Mouse (Mus musculus) left cerebral cortex, adult 18-20 months (tissue): ENCODE data around the gene Elmsan1. TPM values are rescaled to one million over a fixed set of nuclear protein-coding genes. Genes with fewer than 3 reads are reported as not detected.
A peak's percentile ranks its signal among the peaks of the same experiment; 100 is the strongest.

ENCODE experiments used
- DNase-seq, 2 experiments: peaks; one replicate each; pipeline ENCODE4 v3.0.0; 2021 to 2022; ENCODE audit warnings: low spot score in 2 of 2, mixed read lengths in 1 of 2
- total RNA-seq, 2 experiments: library from RNA; stranded (reverse); gene quantifications; 2 replicates each; pipeline ENCODE4 v1.2.3; 2021

The Elmsan1 gene
- total RNA-seq, 2 experiments from 2014 or later, result 18.2 to 19.8 TPM

- no peak for DNase-seq
These were observed 1.6 kb downstream of the Elmsan1 start for GRCm38 (mm10) chr12:84217111-84217507.

DNA sequence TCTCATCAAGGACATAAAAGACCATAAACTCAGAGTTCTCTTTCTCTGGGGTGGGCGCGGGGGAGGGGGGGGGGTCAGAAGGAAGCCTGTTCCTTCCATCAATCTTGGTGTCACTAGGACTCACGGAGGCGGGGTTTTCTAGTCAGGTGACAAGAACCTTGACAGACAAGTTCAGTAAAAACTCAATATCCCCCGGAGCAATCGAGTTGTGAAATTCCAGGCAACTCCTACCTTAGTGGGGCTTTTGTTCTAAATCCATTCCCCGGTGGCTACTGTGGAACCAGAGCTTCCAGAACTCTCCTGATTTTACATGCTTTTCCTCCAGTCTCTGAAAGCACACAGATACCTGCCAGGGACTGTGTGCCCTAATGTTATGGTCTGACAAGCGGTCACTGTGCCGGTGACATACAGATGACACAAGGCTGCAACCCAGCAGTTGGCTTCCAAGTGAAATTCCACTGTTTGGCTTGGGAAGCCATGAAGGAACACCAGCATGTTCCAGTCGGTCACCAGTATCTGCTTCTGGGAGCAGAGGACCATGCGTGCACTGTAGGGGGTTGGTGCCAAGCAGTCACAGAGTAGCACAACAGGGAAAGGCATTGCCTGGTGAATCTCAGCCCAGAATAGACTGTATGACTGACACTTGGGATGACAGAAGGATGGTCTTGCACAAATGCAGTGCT is 2.8 kb downstream of the Elmsan1 start:
- DNase-seq, result no peak

DNA sequence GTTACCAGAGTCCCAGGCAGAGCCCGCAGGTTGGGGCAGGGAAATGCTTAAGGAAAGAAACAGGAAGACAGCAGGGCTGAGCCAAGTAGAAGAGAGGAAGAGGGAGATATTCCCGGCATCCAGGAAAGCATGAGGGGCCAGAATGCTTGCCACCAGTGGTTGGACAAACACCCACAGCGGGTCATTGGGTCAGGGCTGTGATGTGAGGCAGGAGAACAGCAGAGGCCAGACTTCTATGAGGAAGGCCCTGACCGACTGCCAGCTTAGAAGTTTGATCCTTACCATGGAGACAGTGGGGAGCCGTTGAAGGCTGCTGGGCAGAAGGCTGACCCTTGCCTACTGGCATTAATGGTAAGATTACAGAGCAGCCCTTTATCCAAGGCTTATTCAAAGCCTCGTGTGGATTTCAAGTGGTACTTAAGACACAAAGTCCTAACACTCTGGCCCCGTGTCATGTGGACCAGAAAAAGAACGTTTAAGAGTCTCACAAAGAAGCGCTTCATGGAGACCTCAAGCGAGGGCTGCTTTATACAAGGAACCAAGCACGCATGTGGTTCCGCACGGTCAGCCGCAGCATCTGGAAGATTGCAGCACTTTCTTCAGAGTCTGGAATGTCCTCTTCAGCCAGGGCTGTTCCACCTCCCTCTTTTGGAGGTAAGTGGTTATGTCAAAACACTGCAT is 4.0 kb downstream of the Elmsan1 start:
- no peak for DNase-seq

GRCm38 (mm10) chr12:84212297-84212696 is 6.4 kb downstream of the Elmsan1 start:
- DNase-seq, result no peak

- no peak for DNase-seq
These were observed 7.6 kb downstream of the Elmsan1 start for GRCm38 (mm10) chr12:84211021-84211538.

GRCm38 (mm10) chr12:84210288-84210687 is 8.4 kb downstream of the Elmsan1 start:
- no peak for DNase-seq

GRCm38 (mm10) chr12:84209093-84209492 is 9.6 kb downstream of the Elmsan1 start:
- no peak for DNase-seq

DNA sequence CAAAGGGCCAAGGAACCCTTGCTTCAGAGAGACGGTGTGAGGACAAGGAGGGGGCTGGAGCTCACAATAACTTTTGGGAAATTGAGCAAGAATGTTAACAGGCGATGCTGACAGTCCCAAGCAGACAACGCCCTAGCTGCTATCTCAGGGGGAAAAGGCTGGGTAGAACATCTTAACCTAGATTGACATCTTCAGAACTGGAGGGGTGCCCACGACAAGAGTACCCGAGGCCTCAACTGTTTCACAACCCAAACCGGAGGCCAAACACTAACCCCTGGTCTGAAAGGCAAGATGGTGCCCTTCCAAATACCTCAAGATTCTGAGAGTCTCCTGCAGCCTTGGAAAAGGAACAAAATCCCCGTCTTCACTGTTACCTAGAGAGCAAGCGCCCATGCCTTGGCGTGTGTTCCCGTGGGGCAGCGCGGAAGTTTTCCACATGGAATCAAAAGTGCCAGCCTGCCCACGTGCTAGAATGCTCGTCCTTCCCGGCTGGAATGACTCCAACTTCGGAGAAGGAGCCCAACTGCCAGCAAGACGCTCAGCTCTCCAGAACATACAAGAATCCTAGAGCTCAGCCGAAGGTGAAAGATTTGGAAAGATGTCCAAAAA is 11.4 kb downstream of the Elmsan1 start:
- DNase-seq, result peak; percentile 45 to 56

DNA sequence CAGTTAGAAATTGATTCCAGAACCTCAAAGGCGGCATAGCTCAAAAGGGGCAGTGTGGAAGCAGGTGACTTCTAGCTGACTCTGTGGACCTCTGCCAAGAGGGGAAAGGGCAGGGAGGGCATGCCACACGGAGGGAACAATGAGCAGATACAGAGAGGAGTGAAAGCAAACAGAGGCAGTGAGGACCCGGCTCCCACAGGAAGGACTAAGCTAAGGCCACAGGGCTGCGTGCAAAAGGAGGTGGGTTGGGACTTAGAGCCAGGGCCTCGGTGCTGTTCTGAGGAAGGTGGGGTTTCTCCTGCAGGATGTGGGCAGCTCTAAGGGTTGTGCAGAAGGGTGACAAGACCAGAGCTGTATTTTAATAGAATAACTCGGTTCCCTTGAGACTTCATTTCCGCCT is 12.2 kb downstream of the Elmsan1 start:
- no peak for DNase-seq

DNA sequence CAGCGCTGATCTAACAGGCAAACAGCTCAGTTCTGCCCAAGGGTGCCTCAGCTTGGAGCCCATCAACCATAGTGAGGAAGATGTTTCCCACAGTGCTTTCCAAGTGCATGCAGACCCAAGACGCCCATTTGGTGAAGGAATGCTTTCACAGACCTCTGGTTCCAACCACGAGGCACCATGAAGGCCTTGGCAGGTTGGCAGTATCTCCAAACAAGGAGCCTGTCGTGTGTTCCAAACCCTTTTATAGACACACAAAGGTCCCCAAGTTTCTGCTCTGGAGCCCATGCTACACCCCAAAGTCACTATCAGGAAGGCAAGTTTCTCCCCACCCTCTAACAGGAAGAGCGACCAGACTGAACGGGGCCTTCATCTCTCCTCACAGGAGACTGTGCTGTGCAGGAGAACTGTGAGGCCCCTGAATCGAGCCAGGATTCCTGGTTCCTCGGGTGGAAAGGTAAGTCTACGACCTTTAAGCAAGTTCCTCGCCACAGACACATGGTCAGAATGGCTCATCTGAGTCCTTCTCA is 13.0 kb downstream of the Elmsan1 start:
- no peak for DNase-seq

- no peak for DNase-seq
These were observed 14.0 kb downstream of the Elmsan1 start for GRCm38 (mm10) chr12:84204662-84205061.

DNA sequence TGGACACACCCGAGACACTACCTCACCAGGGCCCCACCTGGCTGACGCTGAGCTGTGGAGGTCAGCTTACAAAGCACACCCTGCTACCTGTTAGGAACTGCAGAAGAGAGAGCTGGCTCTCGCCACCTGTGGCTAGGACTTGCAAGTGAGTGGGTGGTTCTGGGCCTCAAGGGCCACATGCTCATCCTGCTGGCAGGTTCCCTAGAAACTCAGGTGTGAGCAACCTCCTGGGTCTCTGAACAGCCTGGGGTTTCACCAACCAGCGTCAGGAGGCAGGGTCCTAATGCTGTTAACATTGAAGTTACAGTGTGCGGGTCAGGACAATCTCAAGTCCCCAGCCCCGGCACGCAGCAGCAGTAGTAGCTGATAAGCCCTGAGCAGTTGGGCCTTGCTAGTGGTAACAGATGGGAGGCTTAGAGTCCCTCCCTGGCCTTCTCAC is 14.9 kb downstream of the Elmsan1 start:
- no peak for DNase-seq

DNA sequence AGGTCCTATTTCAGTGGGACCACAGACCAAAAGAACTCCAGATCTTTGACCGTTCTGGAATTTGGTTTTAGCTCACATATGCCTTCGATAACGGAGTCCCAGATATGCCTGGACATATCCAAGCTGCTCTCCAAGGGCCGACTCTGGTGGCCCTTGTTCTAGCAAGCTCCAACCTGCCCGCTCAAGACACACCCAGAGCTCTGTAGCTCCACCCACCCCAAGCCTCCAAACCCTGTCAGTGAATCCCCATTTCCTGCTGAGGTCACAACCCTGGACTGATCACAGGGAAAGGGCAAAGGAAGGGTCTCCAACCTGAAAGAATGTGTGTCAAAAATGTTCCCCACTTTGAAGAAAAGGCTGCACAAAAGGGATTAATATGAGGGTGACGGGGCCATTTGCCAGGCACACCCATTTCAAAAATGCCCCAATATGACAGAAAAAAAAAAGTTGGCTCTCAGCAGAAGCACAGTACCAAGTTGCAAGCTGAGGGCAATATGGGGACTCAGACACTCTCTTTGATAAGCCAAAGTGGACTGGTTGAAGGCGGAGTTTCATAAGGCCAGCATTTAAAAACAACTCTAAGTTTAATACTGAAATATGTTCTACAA is 15.4 kb downstream of the Elmsan1 start:
- DNase-seq, result no peak

GRCm38 (mm10) chr12:84202561-84202960 is 16.1 kb downstream of the Elmsan1 start:
- DNase-seq, result no peak

- no peak for DNase-seq
These were observed 16.8 kb downstream of the Elmsan1 start for GRCm38 (mm10) chr12:84201686-84202484.

DNA sequence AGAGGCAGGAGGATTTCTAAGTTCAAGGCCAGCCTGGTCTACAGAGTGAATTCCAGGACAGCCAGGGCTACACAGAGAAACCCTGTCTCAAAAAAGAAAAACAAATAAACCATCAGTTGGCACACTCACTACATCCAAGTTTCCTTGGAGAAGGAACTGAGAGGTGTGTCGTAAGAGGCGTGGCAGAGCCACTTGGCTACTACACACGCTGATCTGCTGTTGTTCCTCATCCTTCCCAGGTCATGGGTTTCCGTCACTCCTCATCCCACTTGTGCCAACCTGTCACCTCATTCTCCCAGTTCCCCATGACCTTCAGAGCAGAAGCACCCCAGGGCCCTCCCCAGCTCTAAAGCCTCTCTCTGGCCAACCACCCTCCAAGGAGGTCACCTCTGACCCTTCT is 17.5 kb downstream of the Elmsan1 start:
- no peak for DNase-seq

- DNase-seq, result no peak
These were observed 19.8 kb downstream of the Elmsan1 start for GRCm38 (mm10) chr12:84198880-84199279.

DNA sequence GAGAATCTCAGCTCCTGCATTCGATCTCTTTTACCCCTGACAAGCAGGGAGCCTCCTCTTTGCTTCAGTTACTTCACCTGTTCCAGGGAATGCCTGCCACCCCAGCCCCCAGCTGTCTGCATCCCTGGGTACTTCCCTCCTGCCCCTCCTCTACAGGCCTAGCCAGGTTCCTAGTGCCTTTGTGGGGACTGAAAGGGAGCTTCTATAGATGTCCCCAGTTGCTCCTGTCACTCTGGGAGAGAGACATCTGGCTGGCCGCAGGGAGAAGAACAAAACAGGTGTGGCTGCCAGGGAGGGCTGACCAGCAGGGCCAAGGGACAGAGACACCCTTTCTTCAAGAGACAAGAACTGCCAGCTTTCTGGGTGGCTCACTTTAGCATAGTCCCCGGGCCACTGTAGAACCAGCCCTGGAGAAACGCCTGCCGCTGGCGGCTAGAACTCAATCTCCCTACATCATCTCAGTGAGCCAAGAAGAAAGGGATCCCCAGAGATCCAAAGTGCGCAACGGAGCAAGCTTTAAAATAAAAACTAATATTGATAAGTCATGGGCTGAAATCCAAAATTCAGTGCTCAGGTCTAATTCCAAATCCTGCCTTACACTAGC is 20.5 kb downstream of the Elmsan1 start:
- DNase-seq, result no peak

GRCm38 (mm10) chr12:84195195-84195594 is 23.5 kb downstream of the Elmsan1 start:
- no peak for DNase-seq

GRCm38 (mm10) chr12:84194400-84195109 is 24.1 kb downstream of the Elmsan1 start:
- no peak for DNase-seq
